Mouse (Mus musculus): Measurements from ENCODE around the gene Efcab9. TPM values are rescaled to one million over a fixed set of nuclear protein-coding genes. Genes with fewer than 3 reads are reported as not detected.
A peak's percentile ranks its signal among the peaks of the same experiment; 100 is the strongest.
"Not testable (repeated sequence)": the region's sequence is repeated elsewhere in the genome, so short reads cannot be mapped to it uniquely, and the experiment has no call there.

Gene Efcab9
- total and polyA plus RNA-seq, 2 experiments from 2014 or later = not detected

DNA sequence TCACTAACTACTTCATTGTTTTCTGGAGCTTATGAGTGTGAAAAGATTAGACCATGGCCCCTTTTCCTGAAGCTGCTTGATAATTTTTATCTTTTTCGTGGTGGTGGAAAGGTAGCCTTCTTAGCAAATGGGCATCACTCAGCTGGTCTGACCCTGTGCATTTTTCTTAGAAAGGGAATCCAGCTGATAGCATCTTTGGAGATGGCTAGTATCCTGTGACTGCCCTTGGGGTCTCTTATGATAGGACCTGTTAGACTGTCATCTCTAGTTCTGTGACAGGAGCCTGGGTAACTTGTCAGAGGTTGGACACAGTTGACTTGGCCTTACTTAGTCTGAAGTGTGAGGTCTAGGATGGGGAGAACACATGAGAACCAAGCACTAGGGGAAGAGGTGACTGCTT, 12.5 kb downstream of the Efcab9 start:
- H3K4me1 ChIP-seq (ENCODE audit: insufficient read depth, low read length) = no peaks in the 10 kb centered on the region
- no peaks in the 10 kb centered on the region for H3K27me3 ChIP-seq (ENCODE audit: insufficient read depth, low read length)
- DNase-seq (ENCODE audit: low spot score) (no peak), ATAC-seq (no peak)
- no peak overlapping the region for H3K4me3 ChIP-seq (ENCODE audit: low read length)
- H3K27ac ChIP-seq = no peak overlapping the region
- WGBS = 97% methylated on average over 1 of the region's 1 CpGs
- no peak overlapping the region for H3K9ac ChIP-seq (replicated peaks; ENCODE audit: low read length)
- H3K36me3 ChIP-seq (ENCODE audit: insufficient read depth, low read length) = no peaks in the 10 kb centered on the region
- no peak overlapping the region for H3K4me2 ChIP-seq (ENCODE audit: low read depth, low read length)
- no peaks in the 10 kb centered on the region for H3K9me3 ChIP-seq (ENCODE audit: low read length)
- TF ChIP-seq CTCF (IDR thresholded peaks at IDR 0.05; ENCODE audit: low read depth) = no peak

DNA sequence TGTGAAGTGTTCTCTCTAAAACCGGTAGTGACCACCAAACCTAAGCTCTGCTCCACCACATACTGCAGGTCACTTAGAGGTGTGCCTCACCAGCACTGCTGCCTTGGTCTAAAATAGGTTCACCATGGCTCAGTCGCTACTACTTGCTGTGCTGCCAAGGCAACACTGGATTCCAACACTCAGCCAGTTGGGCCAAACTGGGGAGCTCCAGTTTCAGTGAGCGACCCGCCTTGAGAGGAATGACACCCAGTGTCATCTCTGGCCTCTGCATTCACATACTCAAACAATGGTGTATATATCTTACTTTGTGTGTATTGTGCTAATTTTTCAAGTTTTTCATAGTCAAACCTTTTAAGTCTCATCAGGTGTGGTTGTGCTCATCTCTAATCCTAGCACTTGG, 13.1 kb downstream of the Efcab9 start:
- H3K27me3 ChIP-seq (ENCODE audit: insufficient read depth, low read length) = no peaks in the 10 kb centered on the region
- ATAC-seq (no peak), DNase-seq (ENCODE audit: low spot score) (no peak)
- no peak for TF ChIP-seq CTCF (IDR thresholded peaks at IDR 0.05; ENCODE audit: low read depth)
- H3K27ac ChIP-seq = no peak overlapping the region
- 92% methylated on average over 4 of the region's 4 CpGs for WGBS
- no peaks in the 10 kb centered on the region for H3K36me3 ChIP-seq (ENCODE audit: insufficient read depth, low read length)
- H3K4me2 ChIP-seq (ENCODE audit: low read depth, low read length) = no peak overlapping the region
- H3K9me3 ChIP-seq (ENCODE audit: low read length) = no peaks in the 10 kb centered on the region
- no peak overlapping the region for H3K9ac ChIP-seq (replicated peaks; ENCODE audit: low read length)
- H3K4me3 ChIP-seq (ENCODE audit: low read length) = no peak overlapping the region
- H3K4me1 ChIP-seq (ENCODE audit: insufficient read depth, low read length) = no peaks in the 10 kb centered on the region

- DNase-seq (ENCODE audit: low spot score) = no peak
- no peak for ATAC-seq
- H3K9ac ChIP-seq (replicated peaks; ENCODE audit: low read length) = no peak overlapping the region
- H3K27ac ChIP-seq = no peak overlapping the region
- no peaks in the 10 kb centered on the region for H3K4me1 ChIP-seq (ENCODE audit: insufficient read depth, low read length)
- H3K27me3 ChIP-seq (ENCODE audit: insufficient read depth, low read length) = no peaks in the 10 kb centered on the region
- H3K36me3 ChIP-seq (ENCODE audit: insufficient read depth, low read length) = no peaks in the 10 kb centered on the region
- no peak for TF ChIP-seq CTCF (IDR thresholded peaks at IDR 0.05; ENCODE audit: low read depth)
- WGBS = 76% methylated on average over 8 of the region's 8 CpGs
- no peaks in the 10 kb centered on the region for H3K9me3 ChIP-seq (ENCODE audit: low read length)
- no peak overlapping the region for H3K4me3 ChIP-seq (ENCODE audit: low read length)
- no peak overlapping the region for H3K4me2 ChIP-seq (ENCODE audit: low read depth, low read length)
These were observed 14.8 kb downstream of the Efcab9 start for GRCm38 (mm10) chr11:32516916-32517712.

DNA sequence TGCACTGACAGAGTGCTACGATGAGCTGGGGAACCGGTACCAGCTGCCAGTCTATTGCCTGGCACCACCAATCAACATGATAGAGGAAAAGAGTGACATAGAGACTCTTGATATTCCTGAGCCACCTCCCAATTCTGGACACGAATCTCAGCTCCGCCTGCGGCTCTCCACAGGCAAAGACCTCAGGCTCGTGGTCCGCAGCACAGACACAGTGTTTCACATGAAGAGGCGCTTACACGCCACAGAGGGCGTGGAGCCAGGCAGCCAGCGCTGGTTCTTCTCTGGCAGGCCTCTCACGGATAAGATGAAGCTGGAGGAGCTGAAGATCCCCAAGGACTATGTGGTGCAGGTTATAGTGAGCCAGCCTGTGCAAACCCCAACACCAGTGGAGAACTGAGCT, 15.8 kb downstream of the Efcab9 start:
- Histone ChIP-seq H3K4me3 (ENCODE audit: low read length) (no peak overlapping the region), H3K27me3 (ENCODE audit: insufficient read depth, low read length) (no peaks in the 10 kb centered on the region), H3K27ac (no peak overlapping the region), H3K9me3 (ENCODE audit: low read length) (no peaks in the 10 kb centered on the region), H3K4me2 (ENCODE audit: low read depth, low read length) (no peak overlapping the region), H3K9ac (replicated peaks; ENCODE audit: low read length) (no peak overlapping the region), H3K36me3 (ENCODE audit: insufficient read depth, low read length) (no peaks in the 10 kb centered on the region), H3K4me1 (ENCODE audit: insufficient read depth, low read length) (no peaks in the 10 kb centered on the region)
- DNase-seq (ENCODE audit: low spot score) (no peak), ATAC-seq (peak; percentile 47)
- no peak for TF ChIP-seq CTCF (IDR thresholded peaks at IDR 0.05; ENCODE audit: low read depth)
- WGBS = 73% methylated on average over 12 of the region's 12 CpGs

- not testable (repeated sequence) for DNase-seq (ENCODE audit: low spot score); ATAC-seq
- 97% methylated on average over 5 of the region's 5 CpGs for WGBS
These were observed 17.0 kb downstream of the Efcab9 start for GRCm38 (mm10) chr11:32514853-32515252.

DNA sequence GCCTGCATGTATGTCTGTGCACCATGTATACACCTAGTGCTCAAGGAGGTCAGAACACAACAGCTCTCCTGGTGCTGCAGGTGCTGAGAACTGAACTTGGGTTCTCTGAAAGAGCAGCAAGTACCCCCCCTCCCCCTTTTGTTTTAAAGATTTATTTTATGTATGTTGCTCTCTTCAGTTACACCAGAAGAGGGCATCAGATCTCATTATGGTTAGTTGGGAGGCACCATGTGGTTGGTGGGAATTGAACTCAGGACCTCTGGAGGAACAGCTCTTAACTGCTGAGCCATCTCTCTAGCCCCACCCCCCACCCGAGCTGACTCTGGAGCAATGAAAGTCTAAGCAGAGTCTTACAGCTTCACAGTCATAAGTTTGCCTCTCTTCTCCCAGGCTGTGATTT, 21.0 kb downstream of the Efcab9 start:
- DNase-seq (ENCODE audit: low spot score) (no peak), ATAC-seq (no peak)
- Histone ChIP-seq H3K9ac (replicated peaks; ENCODE audit: low read length) (no peak overlapping the region), H3K4me2 (ENCODE audit: low read depth, low read length) (no peak overlapping the region), H3K36me3 (ENCODE audit: insufficient read depth, low read length) (no peaks in the 10 kb centered on the region), H3K27ac (no peak overlapping the region), H3K4me1 (ENCODE audit: insufficient read depth, low read length) (no peaks in the 10 kb centered on the region), H3K4me3 (ENCODE audit: low read length) (no peak overlapping the region), H3K27me3 (ENCODE audit: insufficient read depth, low read length) (no peaks in the 10 kb centered on the region), H3K9me3 (ENCODE audit: low read length) (no peaks in the 10 kb centered on the region)
- no peak for TF ChIP-seq CTCF (IDR thresholded peaks at IDR 0.05; ENCODE audit: low read depth)
- WGBS = 67% methylated on average over 1 of the region's 1 CpGs

More at GRCm38 (mm10) chr11:32514853-32515252, 17.0 kb downstream of the Efcab9 start:
- H3K4me3 ChIP-seq (ENCODE audit: low read length); H3K27ac ChIP-seq; H3K4me2 ChIP-seq (ENCODE audit: low read depth, low read length); H3K4me1 ChIP-seq (ENCODE audit: insufficient read depth, low read length); H3K36me3 ChIP-seq (ENCODE audit: insufficient read depth, low read length); H3K27me3 ChIP-seq (ENCODE audit: insufficient read depth, low read length); H3K9me3 ChIP-seq (ENCODE audit: low read length); H3K9ac ChIP-seq (replicated peaks; ENCODE audit: low read length): not testable (repeated sequence)

DNA sequence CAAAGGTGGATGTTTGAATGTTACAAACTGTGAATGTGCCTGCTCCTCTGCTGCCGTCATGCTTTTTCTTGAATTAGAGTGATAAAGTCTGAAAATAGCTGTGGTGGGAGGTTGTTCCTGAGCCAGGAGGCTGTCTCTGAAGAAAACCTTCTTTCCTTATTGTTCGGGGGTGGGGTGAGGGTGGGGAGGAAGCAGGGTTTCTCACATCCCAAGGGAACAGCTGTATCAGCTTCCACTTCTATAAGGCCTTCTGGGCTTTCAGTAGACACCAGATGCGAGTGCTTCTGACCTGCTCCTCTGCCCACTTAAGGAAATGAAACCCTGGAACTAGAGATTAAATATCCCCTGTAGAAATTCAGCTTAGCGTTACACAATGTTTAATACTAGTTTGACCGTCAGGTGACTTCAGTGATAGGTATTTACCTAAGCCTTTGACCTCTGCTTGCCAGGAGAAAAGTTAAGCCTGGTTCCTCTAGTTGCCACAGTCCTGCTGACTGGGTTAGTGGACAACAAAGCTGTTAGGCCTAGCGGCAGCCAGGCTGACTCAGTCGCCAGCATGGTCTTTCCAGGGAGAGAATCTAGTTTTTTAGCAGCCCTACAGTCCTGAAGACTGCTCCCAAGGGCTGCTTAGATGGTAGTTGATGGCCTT, 26.7 kb downstream of the Efcab9 start:
- no peak overlapping the region for H3K4me3 ChIP-seq (ENCODE audit: low read length)
- H3K9me3 ChIP-seq (ENCODE audit: low read length) = no peaks in the 10 kb centered on the region
- no peak overlapping the region for H3K9ac ChIP-seq (replicated peaks; ENCODE audit: low read length)
- no peaks in the 10 kb centered on the region for H3K36me3 ChIP-seq (ENCODE audit: insufficient read depth, low read length)
- no peaks in the 10 kb centered on the region for H3K27me3 ChIP-seq (ENCODE audit: insufficient read depth, low read length)
- H3K27ac ChIP-seq = no peak overlapping the region
- WGBS = 86% methylated on average over 7 of the region's 7 CpGs
- H3K4me1 ChIP-seq (ENCODE audit: insufficient read depth, low read length) = no peaks in the 10 kb centered on the region
- no peak for DNase-seq (ENCODE audit: low spot score)
- no peak for ATAC-seq
- TF ChIP-seq CTCF (IDR thresholded peaks at IDR 0.05; ENCODE audit: low read depth) = no peak
- H3K4me2 ChIP-seq (ENCODE audit: low read depth, low read length) = no peak overlapping the region
